In the genomic region with DNA sequence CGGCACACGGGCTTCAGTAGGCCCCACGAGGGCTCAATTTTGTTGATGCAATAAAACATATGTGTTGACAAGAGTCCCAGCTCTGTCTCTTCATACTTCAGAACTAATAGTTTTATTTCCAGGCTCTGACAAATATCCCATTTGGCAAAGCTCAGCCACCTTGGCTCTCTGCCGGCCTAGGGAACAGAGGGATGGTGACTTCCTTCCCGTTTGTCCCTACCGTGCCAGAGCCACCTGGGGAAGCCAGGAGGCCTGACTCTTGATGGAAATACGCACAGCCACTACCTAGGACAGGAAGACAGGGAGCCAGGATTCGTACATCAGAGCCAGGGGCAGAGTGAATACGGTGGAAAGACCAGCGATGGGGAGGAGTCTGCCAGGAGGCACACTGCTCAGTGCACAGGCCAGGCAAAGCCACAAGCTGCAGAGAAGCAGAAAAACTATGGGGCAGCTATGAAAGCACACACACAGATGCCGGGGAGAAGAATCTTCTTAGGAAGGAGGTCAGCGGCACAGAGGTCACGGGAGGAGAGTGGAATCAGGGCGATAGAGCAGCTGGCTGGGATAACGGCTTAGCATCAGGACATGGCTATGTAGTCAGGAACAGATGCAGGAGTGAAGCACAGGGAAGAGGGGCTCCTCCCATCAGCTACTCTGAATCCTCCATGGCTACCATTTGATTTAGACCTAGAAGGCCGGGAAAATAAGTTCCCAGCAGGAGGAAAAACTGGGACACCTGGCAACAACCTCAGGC, we compare ENCODE assay signal across 8 mouse cellular contexts. TPM values are rescaled to one million over a fixed set of nuclear protein-coding genes. Genes with fewer than 3 reads are reported as not detected.
DNase-seq lines count a peak whose midpoint lies in the region; ATAC-seq lines count a peak whose summit lies in the region.
"Had no signal": no experiment of that assay in that cellular context is flagged by ENCODE, and none has a peak within 500 bp of the region (broad histone marks: within the 10 kb centered on the region; RNA-seq: fewer than 3 reads in every experiment).

No protein-coding gene starts in this region.

- peak; percentile 89 for ATAC-seq in cerebellum, adult (ENCODE audit: insufficient number of reproducible peaks, low FRiP score, low TSS enrichment)
- no peak for ATAC-seq in megakaryocyte-erythroid progenitor cell, adult 5-6 weeks (replicated peaks; ENCODE audit: low FRiP score, low TSS enrichment, poor library complexity, severe bottlenecking)
- no peak for ATAC-seq in hindbrain, embryonic 11.5 days (ENCODE audit: low FRiP score)

- H3K9me3 ChIP-seq in hindbrain, embryonic 11.5 days (ENCODE audit: control insufficient read depth, low read length), result no peaks in the 10 kb centered on the region
- H3K9me3 ChIP-seq: embryonic facial prominence, embryonic 12.5 days had no signal

- H3K4me2 ChIP-seq in hindbrain, embryonic 11.5 days (replicated peaks; ENCODE audit: low read depth, low read length), result no peak overlapping the region
- H3K4me2 ChIP-seq: embryonic facial prominence, embryonic 12.5 days had no signal

- H3K4me1 ChIP-seq in hindbrain, embryonic 11.5 days (replicated peaks; ENCODE audit: control insufficient read depth, insufficient read depth, low read length), result no peaks in the 10 kb centered on the region

- no peak overlapping the region for H3K27ac ChIP-seq in hindbrain, embryonic 11.5 days (ENCODE audit: low read depth, low read length)
- H3K27ac ChIP-seq: embryonic facial prominence, embryonic 12.5 days had no signal

- H3K27me3 ChIP-seq in hindbrain, embryonic 11.5 days (ENCODE audit: control insufficient read depth, insufficient read depth, low read length), result no peaks in the 10 kb centered on the region
- H3K27me3 ChIP-seq: embryonic facial prominence, embryonic 12.5 days had no signal

- WGBS in hindbrain, embryonic 11.5 days, result 89% methylated on average over 16 of the region's 16 CpGs

- peak; percentile 74 for DNase-seq in adrenal gland, adult 2 months
- DNase-seq in heart, adult 8-10 months (ENCODE audit: low spot score), result peak; percentile 74
- peak; percentile 69 to 75 for DNase-seq in kidney, postnatal 4 days
- DNase-seq in hindbrain, embryonic 11.5 days (ENCODE audit: low spot score), result no peak
- no peak for DNase-seq in urinary bladder, adult 18-20 months (ENCODE audit: low spot score in 2 of 2)

- peaks cover 5% of the 10 kb centered on the region for H3K36me3 ChIP-seq in hindbrain, embryonic 11.5 days (ENCODE audit: control insufficient read depth, insufficient read depth, low read length)

- H3K4me3 ChIP-seq in hindbrain, embryonic 11.5 days (ENCODE audit: low read depth, low read length), result no peak overlapping the region
- H3K4me3 ChIP-seq: embryonic facial prominence, embryonic 12.5 days had no signal

- no peak overlapping the region for H3K9ac ChIP-seq in hindbrain, embryonic 11.5 days (ENCODE audit: low read depth, low read length)
- H3K9ac ChIP-seq: embryonic facial prominence, embryonic 12.5 days had no signal

RNA-seq across cellular contexts. Expression of a gene that starts 11.5 kb away (rescaled TPM):
- total RNA-seq in adrenal gland, adult 2 months (2021), result 10 to 100 TPM; 21.2 to 22.1 TPM
- polyA plus RNA-seq in adrenal gland, adult 2 months (2012; rRNA removed), result 7.9 and 10.5 TPM in 2 replicates
- 10 to 100 TPM in 2 of 4 experiments, 1 to 10 TPM in 2; 4.8 to 11.7 (median 8.9) TPM for total RNA-seq in heart, adult 8-10 months (2022)
- 12.5 and 13.4 TPM in 2 replicates for total RNA-seq in megakaryocyte-erythroid progenitor cell, adult 5-6 weeks (2014; fragmentation: Nextera tagmentation)
- 9.9 and 18.6 TPM in 2 replicates for total RNA-seq in megakaryocyte-erythroid progenitor cell, adult 5-6 weeks (2017)
- 23.7 and 30.8 TPM in 2 replicates for polyA plus RNA-seq in hindbrain, embryonic 11.5 days (2014; fragmentation: Nextera tagmentation; extraction: Ambion mirVana)

RNA-seq across cellular contexts. Expression of a gene that starts 52.7 kb away (rescaled TPM):
- total RNA-seq in adrenal gland, adult 2 months (2021), result 10 to 100 TPM in 1 of 2 experiments, 1 to 10 TPM in 1; 7.6 to 23.4 TPM
- polyA plus RNA-seq in adrenal gland, adult 2 months (2012; rRNA removed), result 5.1 and 7.0 TPM in 2 replicates
- 1 to 10 TPM; 4.0 to 7.3 (median 5.7) TPM for total RNA-seq in heart, adult 8-10 months (2022)
- 0.89 and 1.2 TPM in 2 replicates for total RNA-seq in megakaryocyte-erythroid progenitor cell, adult 5-6 weeks (2014; fragmentation: Nextera tagmentation)
- total RNA-seq in megakaryocyte-erythroid progenitor cell, adult 5-6 weeks (2017), result 1.2 and 3.4 TPM in 2 replicates
- 0.24 and 0.28 TPM in 2 replicates for polyA plus RNA-seq in hindbrain, embryonic 11.5 days (2014; fragmentation: Nextera tagmentation; extraction: Ambion mirVana)

Comparison
In these comparisons a context has a peak if more than half of its experiments do, and no peak if none do; other contexts are left out.
1. DNase-seq: peak in adrenal gland, adult 2 months (single experiment), heart, adult 8-10 months (single experiment) and kidney, postnatal 4 days (2 of 2); none in hindbrain, embryonic 11.5 days (single experiment) and urinary bladder, adult 18-20 months (0 of 2).